Mouse (Mus musculus) kidney, postnatal 0 days (tissue): ENCODE measurements at regions not wholly inside any gene's neighbourhood (a gene's known extent, or its start where the extent isn't known, plus 50 kb on each side); places are given as distances from the start of the nearest gene placed in this dataset.

Source experiments
- ATAC-seq: fragments of 200-750 bp; cut with Nextera tagmentation; replicated peaks from 2 replicates; pipeline ENCODE4 v1.8.0; 2017; ENCODE audit warnings: low read depth, moderate number of reproducible peaks, moderate TSS enrichment, moderate library complexity; ENCODE audit not compliant: low FRiP score
- DNase-seq: peaks from one replicate; pipeline ENCODE4 v3.0.0-alpha.2; 2016; ENCODE audit warnings: low spot score
- H3K27ac ChIP-seq: fragments of 300-500 bp; sonication (generic); 2 replicates; pipeline ENCODE4 v1.5.1; 2014; ENCODE audit warnings: mild to moderate bottlenecking
- H3K27me3 ChIP-seq: fragments of 300-500 bp; sonication (generic); 2 replicates; pipeline ENCODE4 v1.6.1; 2014; ENCODE audit warnings: low read length, mixed read lengths; ENCODE audit not compliant: insufficient read depth
- H3K36me3 ChIP-seq: fragments of 300-500 bp; sonication (generic); 2 replicates; pipeline ENCODE4 v1.6.1; 2014; ENCODE audit warnings: low read length, mixed read lengths; ENCODE audit not compliant: insufficient read depth
- H3K4me1 ChIP-seq: fragments of 300-500 bp; sonication (generic); replicated peaks from 2 replicates; pipeline ENCODE4 v1.6.1; 2014; ENCODE audit warnings: antibody characterized with exemption, low read length, mixed read lengths; ENCODE audit not compliant: insufficient read depth
- H3K4me2 ChIP-seq: fragments of 300-500 bp; sonication (generic); 2 replicates; pipeline ENCODE4 v1.6.1; 2014; ENCODE audit warnings: mild to moderate bottlenecking, low read length, moderate library complexity, mixed read lengths
- H3K4me3 ChIP-seq: fragments of 300-500 bp; sonication (generic); replicated peaks from 2 replicates; pipeline ENCODE4 v1.5.1; 2014; ENCODE audit warnings: low read depth, low read length
- H3K9ac ChIP-seq: fragments of 300-500 bp; sonication (generic); 2 replicates; pipeline ENCODE4 v1.6.1; 2014; ENCODE audit warnings: low read depth, low read length
- H3K9me3 ChIP-seq: fragments of 300-500 bp; sonication (generic); replicated peaks from 2 replicates; pipeline ENCODE4 v1.6.1; 2016; ENCODE audit warnings: low read length, inconsistent platforms, mixed read lengths
- CTCF ChIP-seq: IDR thresholded peaks from 2 replicates; pipeline ENCODE4 v1.5.1; 2016; ENCODE audit warnings: antibody characterized with exemption, low read depth, mild to moderate bottlenecking, moderate library complexity
- WGBS: fragments of 180-500 bp; shearing (Covaris S2); extraction: QIAGEN DNeasy Blood & Tissue Kit; methylation state at CpG from one replicate; pipeline ENCODE4 v1.1.7; 2014; 5-methylcytosine and 5-hydroxymethylcytosine counted together

DNA sequence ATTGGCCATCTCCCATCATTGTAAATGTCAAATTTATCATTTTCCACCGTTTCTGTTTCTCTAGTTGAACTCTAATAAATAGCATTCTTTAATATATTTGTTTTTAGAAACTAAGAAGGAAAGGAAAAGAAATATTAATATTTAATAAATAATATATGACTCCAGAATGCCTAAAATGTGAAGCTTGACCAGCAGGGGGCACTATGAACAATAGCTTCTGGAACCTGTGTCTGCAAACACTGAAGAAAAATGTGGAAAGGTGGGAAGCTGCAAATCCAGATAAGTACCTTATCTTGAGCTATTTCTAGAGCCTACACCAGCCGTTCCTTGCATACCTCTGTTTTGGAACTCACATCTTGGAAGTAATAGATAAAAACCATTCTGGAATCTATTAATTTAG lies 493.7 kb upstream of the Lingo2 start:
- DNase-seq (no peak), ATAC-seq (no peak)
- no peaks in the 10 kb centered on the region for H3K4me1 ChIP-seq
- TF ChIP-seq CTCF: peak; percentile 29; the same call in 1 of the 2 replicates
- H3K9me3 ChIP-seq: no peaks in the 10 kb centered on the region
- H3K4me3 ChIP-seq: no peak overlapping the region
- H3K27ac ChIP-seq: no peak overlapping the region
- no peak overlapping the region for H3K4me2 ChIP-seq
- H3K36me3 ChIP-seq: no peaks in the 10 kb centered on the region
- no peak overlapping the region for H3K9ac ChIP-seq
- H3K27me3 ChIP-seq: no peaks in the 10 kb centered on the region
- 62% methylated on average over 2 of the region's 2 CpGs for WGBS

DNA sequence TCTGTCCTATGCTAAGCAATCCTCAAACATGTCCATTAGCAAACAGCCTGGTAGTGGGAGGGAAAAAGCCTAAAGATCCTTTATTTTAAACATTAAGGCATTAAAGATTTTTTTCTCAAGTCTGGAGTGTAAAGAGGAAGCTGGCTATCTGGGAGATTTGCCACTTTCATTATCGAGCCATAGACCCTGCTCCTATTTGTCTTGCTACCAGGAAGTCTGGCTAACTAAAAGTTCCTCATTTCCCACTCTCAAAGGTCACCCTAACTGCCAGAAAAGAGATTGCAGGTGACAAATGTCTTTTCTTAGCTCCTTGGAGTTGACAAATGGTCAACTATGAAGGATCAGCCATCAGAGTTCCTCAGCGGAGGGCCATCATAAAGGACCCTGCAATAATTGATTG lies 461.2 kb upstream of the Lingo2 start:
- no peak for TF ChIP-seq CTCF
- 65% methylated on average over 2 of the region's 2 CpGs for WGBS
- DNase-seq (no peak), ATAC-seq (no peak)
- Histone ChIP-seq H3K9me3 (no peaks in the 10 kb centered on the region), H3K27ac (no peak overlapping the region), H3K4me2 (no peak overlapping the region), H3K27me3 (no peaks in the 10 kb centered on the region), H3K36me3 (no peaks in the 10 kb centered on the region), H3K9ac (no peak overlapping the region), H3K4me3 (no peak overlapping the region), H3K4me1 (no peaks in the 10 kb centered on the region)

GRCm38 (mm10) chr4:37388118-37388517 lies 436.6 kb upstream of the Lingo2 start:
- DNase-seq (no peak), ATAC-seq (no peak)
- TF ChIP-seq CTCF: no peak
- H3K4me3 ChIP-seq: no peak overlapping the region
- H3K9ac ChIP-seq: no peak overlapping the region
- H3K4me1 ChIP-seq: no peaks in the 10 kb centered on the region
- H3K9me3 ChIP-seq: no peaks in the 10 kb centered on the region
- H3K4me2 ChIP-seq: no peak overlapping the region
- H3K27me3 ChIP-seq: no peaks in the 10 kb centered on the region
- no peak overlapping the region for H3K27ac ChIP-seq
- H3K36me3 ChIP-seq: no peaks in the 10 kb centered on the region

- WGBS: 31% methylated on average over 1 of the region's 1 CpGs
- TF ChIP-seq CTCF: no peak
- no peak overlapping the region for H3K4me2 ChIP-seq
- no peaks in the 10 kb centered on the region for H3K4me1 ChIP-seq
- DNase-seq: peak; percentile 2
- no peak overlapping the region for H3K27ac ChIP-seq
- no peak overlapping the region for H3K4me3 ChIP-seq
- H3K27me3 ChIP-seq: no peaks in the 10 kb centered on the region
- H3K9me3 ChIP-seq: no peaks in the 10 kb centered on the region
- no peak overlapping the region for H3K9ac ChIP-seq
- H3K36me3 ChIP-seq: no peaks in the 10 kb centered on the region
- no peak for ATAC-seq
These were observed 435.3 kb upstream of the Lingo2 start for GRCm38 (mm10) chr4:37386882-37387281.

DNA sequence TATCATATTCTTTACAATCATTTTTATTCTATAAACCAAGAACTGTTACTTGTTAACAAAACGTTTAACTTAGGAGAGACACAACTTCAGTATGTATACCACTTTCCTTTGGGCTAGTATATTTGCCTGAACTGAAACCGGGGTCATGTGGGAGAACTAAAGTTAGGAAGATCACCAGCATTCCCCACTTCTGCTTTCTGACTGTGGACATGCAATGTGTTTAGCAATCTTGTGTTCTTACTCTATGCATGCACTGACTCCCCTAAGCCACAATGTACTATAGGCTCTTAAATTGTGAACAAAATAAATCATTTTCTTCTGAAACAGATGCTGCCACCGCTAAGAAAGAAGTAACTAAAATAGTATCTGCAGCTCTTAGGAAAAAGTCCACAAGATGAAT lies 412.7 kb upstream of the Lingo2 start:
- WGBS: 72% methylated on average over 3 of the region's 3 CpGs
- Histone ChIP-seq H3K27me3 (no peaks in the 10 kb centered on the region), H3K4me3 (no peak overlapping the region), H3K9ac (no peak overlapping the region), H3K4me2 (no peak overlapping the region), H3K36me3 (no peaks in the 10 kb centered on the region), H3K27ac (no peak overlapping the region), H3K4me1 (no peaks in the 10 kb centered on the region), H3K9me3 (no peaks in the 10 kb centered on the region)
- DNase-seq (no peak), ATAC-seq (no peak)
- no peak for TF ChIP-seq CTCF

GRCm38 (mm10) chr4:37361254-37361653 lies 409.7 kb upstream of the Lingo2 start:
- Histone ChIP-seq H3K27ac (no peak overlapping the region), H3K4me1 (no peaks in the 10 kb centered on the region), H3K4me2 (no peak overlapping the region), H3K27me3 (no peaks in the 10 kb centered on the region), H3K4me3 (no peak overlapping the region), H3K36me3 (no peaks in the 10 kb centered on the region), H3K9me3 (no peaks in the 10 kb centered on the region), H3K9ac (no peak overlapping the region)
- no peak for TF ChIP-seq CTCF
- DNase-seq (no peak), ATAC-seq (no peak)
- 88% methylated on average over 5 of the region's 5 CpGs for WGBS

GRCm38 (mm10) chr4:37338376-37338775 lies 386.8 kb upstream of the Lingo2 start:
- Histone ChIP-seq H3K4me1 (no peaks in the 10 kb centered on the region), H3K4me3 (no peak overlapping the region), H3K9ac (no peak overlapping the region), H3K9me3 (no peaks in the 10 kb centered on the region), H3K36me3 (no peaks in the 10 kb centered on the region), H3K4me2 (no peak overlapping the region), H3K27me3 (no peaks in the 10 kb centered on the region), H3K27ac (no peak overlapping the region)
- ATAC-seq (no peak), DNase-seq (no peak)
- TF ChIP-seq CTCF: no peak
